Comparison of ENCODE assay signal across 11 mouse cellular contexts in genomic region chr1:178408901-178409361, GRCm38 (mm10). TPM values are rescaled to one million over a fixed set of nuclear protein-coding genes. Genes with fewer than 3 reads are reported as not detected.
DNase-seq lines count a peak whose midpoint lies in the region; ATAC-seq lines count a peak whose summit lies in the region.
"Had no signal": no experiment of that assay in that cellular context is flagged by ENCODE, and none has a peak within 500 bp of the region (broad histone marks: within the 10 kb centered on the region; RNA-seq: fewer than 3 reads in every experiment).

No protein-coding gene starts in this region.

- ATAC-seq in heart, embryonic 16.5 days (replicated peaks; ENCODE audit: extremely low read depth, insufficient read depth, low FRiP score) = no peak
- no peak for ATAC-seq in midbrain, embryonic 13.5 days
- ATAC-seq: intestine, embryonic 15.5 days had no signal

- H3K9ac ChIP-seq in heart, embryonic 16.5 days (ENCODE audit: low read length) = no peak overlapping the region
- H3K9ac ChIP-seq in midbrain, embryonic 13.5 days (replicated peaks) = no peak overlapping the region
- H3K9ac ChIP-seq: intestine, embryonic 15.5 days; limb, embryonic 15.5 days had no signal

- no peak overlapping the region for H3K4me3 ChIP-seq in heart, embryonic 16.5 days (ENCODE audit: low read length)
- no peak overlapping the region for H3K4me3 ChIP-seq in midbrain, embryonic 13.5 days (replicated peaks)
- H3K4me3 ChIP-seq: intestine, embryonic 15.5 days; limb, embryonic 15.5 days had no signal

- H3K9me3 ChIP-seq in heart, embryonic 16.5 days (replicated peaks; ENCODE audit: control insufficient read depth, low read length) = no peaks in the 10 kb centered on the region
- no peaks in the 10 kb centered on the region for H3K9me3 ChIP-seq in midbrain, embryonic 13.5 days
- H3K9me3 ChIP-seq: intestine, embryonic 15.5 days; limb, embryonic 15.5 days had no signal

- H3K4me2 ChIP-seq in heart, embryonic 16.5 days (ENCODE audit: low read depth, low read length) = no peak overlapping the region
- no peak overlapping the region for H3K4me2 ChIP-seq in midbrain, embryonic 13.5 days (replicated peaks)
- H3K4me2 ChIP-seq: intestine, embryonic 15.5 days; limb, embryonic 15.5 days had no signal

- no peaks in the 10 kb centered on the region for H3K36me3 ChIP-seq in heart, embryonic 16.5 days (ENCODE audit: control insufficient read depth, insufficient read depth)
- H3K36me3 ChIP-seq in midbrain, embryonic 13.5 days = no peaks in the 10 kb centered on the region
- H3K36me3 ChIP-seq: intestine, embryonic 15.5 days; limb, embryonic 15.5 days had no signal

- 35% methylated on average over 4 of the region's 4 CpGs for WGBS in heart, embryonic 16.5 days
- WGBS in midbrain, embryonic 13.5 days = 66% methylated on average over 4 of the region's 4 CpGs

- intact Hi-C loops in heart, postnatal 25 days (cut with DNase I) = no loop called here

- peak; percentile 86 for DNase-seq in heart, adult 11 months
- DNase-seq in heart, postnatal 25 days (ENCODE audit: low spot score) = no peak
- peak; percentile 21 for DNase-seq in kidney, postnatal 14 days
- no peak for DNase-seq in kidney, postnatal 25 days
- peak; percentile 32 for DNase-seq in lung, postnatal 25 days (ENCODE audit: low spot score)
- DNase-seq: right cerebral cortex, postnatal 4 days had no signal

- H3K27me3 ChIP-seq in heart, embryonic 16.5 days (ENCODE audit: control insufficient read depth, insufficient read depth, low read length) = no peaks in the 10 kb centered on the region
- H3K27me3 ChIP-seq in midbrain, embryonic 13.5 days = no peaks in the 10 kb centered on the region
- H3K27me3 ChIP-seq: CH12.LX; intestine, embryonic 15.5 days; limb, embryonic 15.5 days had no signal

- H3K27ac ChIP-seq in heart, embryonic 16.5 days (ENCODE audit: low read length) = peak overlapping the region; percentile 45; the same call in 1 of the 2 replicates
- no peak overlapping the region for H3K27ac ChIP-seq in midbrain, embryonic 13.5 days
- H3K27ac ChIP-seq: intestine, embryonic 15.5 days; limb, embryonic 15.5 days had no signal

- peaks cover 2% of the 10 kb centered on the region; the same call in 1 of the 2 replicates for H3K4me1 ChIP-seq in heart, embryonic 16.5 days (ENCODE audit: control insufficient read depth, insufficient read depth, low read length)
- H3K4me1 ChIP-seq in midbrain, embryonic 13.5 days (replicated peaks) = no peaks in the 10 kb centered on the region
- H3K4me1 ChIP-seq: intestine, embryonic 15.5 days; limb, embryonic 15.5 days had no signal

RNA-seq across cellular contexts. Expression of gene Efcab2, which starts 3.0 kb away (rescaled TPM):
- 10 to 100 TPM; 71.8 to 80.5 TPM for total RNA-seq in heart, postnatal 25 days (2021)
- 16.2 and 19.1 TPM in 2 replicates for polyA plus RNA-seq in heart, embryonic 16.5 days (2015; fragmentation: Nextera tagmentation; extraction: Ambion mirVana)
- polyA plus RNA-seq in midbrain, embryonic 13.5 days (2015; fragmentation: Nextera tagmentation; extraction: Ambion mirVana) = 8.8 and 9.0 TPM in 2 replicates

Comparison
In these comparisons a context has a peak if more than half of its experiments do, and no peak if none do; other contexts are left out.
1. DNase-seq: peak in heart, adult 11 months (single experiment), kidney, postnatal 14 days (single experiment) and lung, postnatal 25 days (single experiment); none in heart, postnatal 25 days (single experiment) and kidney, postnatal 25 days (0 of 2).